ENCODE assay signal across 12 mouse cellular contexts in genomic region chr6:91546241-91546884, GRCm38 (mm10). TPM values are rescaled to one million over a fixed set of nuclear protein-coding genes. Genes with fewer than 3 reads are reported as not detected.
DNase-seq lines count a peak whose midpoint lies in the region; ATAC-seq and TF ChIP-seq lines count a peak whose summit lies in the region.
"Had no signal": no experiment of that assay in that cellular context is flagged by ENCODE, and none has a peak within 500 bp of the region (broad histone marks: within the 10 kb centered on the region; RNA-seq: fewer than 3 reads in every experiment).

No protein-coding gene starts in this region.

- H3K4me3 ChIP-seq in heart, postnatal 0 days (ENCODE audit: low read depth, low read length): no peak overlapping the region
- H3K4me3 ChIP-seq in liver, embryonic 13.5 days (replicated peaks): no peak overlapping the region
- H3K4me3 ChIP-seq in hindbrain, embryonic 10.5 days: no peak overlapping the region
- no peak overlapping the region for H3K4me3 ChIP-seq in forebrain, embryonic 13.5 days
- H3K4me3 ChIP-seq: embryonic facial prominence, embryonic 12.5 days; limb, embryonic 15.5 days had no signal

- WGBS in heart, postnatal 0 days: 6% methylated on average over 9 of the region's 9 CpGs
- 17% methylated on average over 9 of the region's 9 CpGs for WGBS in liver, embryonic 13.5 days (ENCODE audit: insufficient replicate concordance)
- 55% methylated on average over 9 of the region's 9 CpGs for WGBS in hindbrain, embryonic 10.5 days
- WGBS in forebrain, embryonic 13.5 days: 78% methylated on average over 9 of the region's 9 CpGs

- ATAC-seq in heart, postnatal 0 days (ENCODE audit: insufficient read depth, low read depth): peak; percentile 97
- peak; percentile 39; the same call in 1 of the 2 replicates for ATAC-seq in liver, embryonic 13.5 days (ENCODE audit: low read depth)
- no peak for ATAC-seq in forebrain, embryonic 13.5 days

- no peak overlapping the region for H3K9ac ChIP-seq in heart, postnatal 0 days (replicated peaks; ENCODE audit: low read depth, low read length)
- H3K9ac ChIP-seq in liver, embryonic 13.5 days: no peak overlapping the region
- no peak overlapping the region for H3K9ac ChIP-seq in forebrain, embryonic 13.5 days
- H3K9ac ChIP-seq: embryonic facial prominence, embryonic 12.5 days; hindbrain, embryonic 14.5 days; limb, embryonic 15.5 days had no signal

- TF ChIP-seq CTCF in heart, postnatal 0 days (IDR thresholded peaks at IDR 0.05; ENCODE audit: low read depth): no peak

- H3K27ac ChIP-seq in heart, postnatal 0 days (ENCODE audit: low read depth): peak overlapping the region; percentile 47
- no peak overlapping the region for H3K27ac ChIP-seq in liver, embryonic 13.5 days
- H3K27ac ChIP-seq in hindbrain, embryonic 10.5 days: no peak overlapping the region
- H3K27ac ChIP-seq in forebrain, embryonic 13.5 days: no peak overlapping the region
- H3K27ac ChIP-seq: embryonic facial prominence, embryonic 12.5 days; hindbrain, embryonic 14.5 days; limb, embryonic 15.5 days had no signal

- H3K9me3 ChIP-seq in heart, postnatal 0 days (replicated peaks; ENCODE audit: control insufficient read depth, low read length): no peaks in the 10 kb centered on the region
- H3K9me3 ChIP-seq in liver, embryonic 13.5 days (replicated peaks): no peaks in the 10 kb centered on the region
- H3K9me3 ChIP-seq in hindbrain, embryonic 10.5 days: no peaks in the 10 kb centered on the region
- no peaks in the 10 kb centered on the region for H3K9me3 ChIP-seq in forebrain, embryonic 13.5 days (replicated peaks)
- H3K9me3 ChIP-seq: embryonic facial prominence, embryonic 12.5 days; limb, embryonic 15.5 days had no signal

- peaks cover 64% of the 10 kb centered on the region for H3K27me3 ChIP-seq in heart, postnatal 0 days (ENCODE audit: control insufficient read depth, insufficient read depth, low read length)
- 0 out of 2 replicates have a peak, but pooled peaks cover 6% of the 10 kb centered on the region for H3K27me3 ChIP-seq in liver, embryonic 13.5 days
- H3K27me3 ChIP-seq in hindbrain, embryonic 10.5 days (ENCODE audit: insufficient read depth, poor library complexity, severe bottlenecking): no peaks in the 10 kb centered on the region
- H3K27me3 ChIP-seq in forebrain, embryonic 13.5 days: no peaks in the 10 kb centered on the region
- H3K27me3 ChIP-seq: embryonic facial prominence, embryonic 12.5 days; limb, embryonic 15.5 days had no signal

- DNase-seq in 3T3-L1 (ENCODE audit: low read depth, low spot score) (peak; percentile 35), adipocyte (ENCODE audit: low spot score) (peak; percentile 78)
- DNase-seq in heart, postnatal 0 days (ENCODE audit: low spot score): peak; percentile 98
- DNase-seq in liver, embryonic 13.5 days: no peak
- DNase-seq in hindbrain, embryonic 10.5 days (ENCODE audit: low spot score): no peak
- no peak for DNase-seq in layer of hippocampus, adult 11-12 months (ENCODE audit: low spot score)
- DNase-seq in cerebellum, postnatal 14 days: no peak
- DNase-seq: spleen, adult 18-20 months had no signal

- TF ChIP-seq EP300 in heart, postnatal 0 days (IDR thresholded peaks at IDR 0.05; ENCODE audit: low read depth): peak; percentile 97

- no peaks in the 10 kb centered on the region for H3K36me3 ChIP-seq in heart, postnatal 0 days (replicated peaks; ENCODE audit: control insufficient read depth, insufficient read depth, low read length)
- H3K36me3 ChIP-seq in liver, embryonic 13.5 days: no peaks in the 10 kb centered on the region
- no peaks in the 10 kb centered on the region for H3K36me3 ChIP-seq in hindbrain, embryonic 10.5 days
- H3K36me3 ChIP-seq in forebrain, embryonic 13.5 days (ENCODE audit: poor library complexity, severe bottlenecking): no peaks in the 10 kb centered on the region
- H3K36me3 ChIP-seq: embryonic facial prominence, embryonic 12.5 days; limb, embryonic 15.5 days had no signal

- peaks cover 30% of the 10 kb centered on the region for H3K4me1 ChIP-seq in heart, postnatal 0 days (ENCODE audit: control insufficient read depth, insufficient read depth)
- peaks cover 2% of the 10 kb centered on the region; the same call in 1 of the 2 replicates for H3K4me1 ChIP-seq in liver, embryonic 13.5 days (replicated peaks)
- peaks cover 38% of the 10 kb centered on the region for H3K4me1 ChIP-seq in hindbrain, embryonic 10.5 days (replicated peaks)
- no peaks in the 10 kb centered on the region for H3K4me1 ChIP-seq in forebrain, embryonic 13.5 days

- H3K4me2 ChIP-seq in heart, postnatal 0 days (ENCODE audit: low read depth, low read length): no peak overlapping the region
- H3K4me2 ChIP-seq in liver, embryonic 13.5 days: no peak overlapping the region
- H3K4me2 ChIP-seq in forebrain, embryonic 13.5 days: no peak overlapping the region
- H3K4me2 ChIP-seq: embryonic facial prominence, embryonic 12.5 days; hindbrain, embryonic 14.5 days; limb, embryonic 15.5 days had no signal

RNA-seq across cellular contexts. Expression of gene Lsm3, which starts 30.6 kb away (rescaled TPM):
- total RNA-seq in heart, postnatal 0 days (2014; rRNA removed; ENCODE audit: low replicate concordance): 32.1 and 42.8 TPM in 2 replicates
- 145 and 151 TPM in 2 replicates for polyA plus RNA-seq in heart, postnatal 0 days (2015; fragmentation: Nextera tagmentation; extraction: Ambion mirVana)
- polyA plus RNA-seq in liver, embryonic 13.5 days (2015; fragmentation: Nextera tagmentation; extraction: Ambion mirVana): 173 and 175 TPM in 2 replicates
- 340 and 380 TPM in 2 replicates for polyA plus RNA-seq in hindbrain, embryonic 10.5 days (2016; fragmentation: Nextera tagmentation; extraction: Ambion mirVana)
- 273 and 275 TPM in 2 replicates for polyA plus RNA-seq in forebrain, embryonic 13.5 days (2015; fragmentation: Nextera tagmentation; extraction: Ambion mirVana)

RNA-seq across cellular contexts. Expression of gene Xpc, which starts 30.7 kb away (rescaled TPM):
- 5.7 and 7.7 TPM in 2 replicates for total RNA-seq in heart, postnatal 0 days (2014; rRNA removed; ENCODE audit: low replicate concordance)
- polyA plus RNA-seq in heart, postnatal 0 days (2015; fragmentation: Nextera tagmentation; extraction: Ambion mirVana): 9.8 and 11.3 TPM in 2 replicates
- 4.6 and 5.5 TPM in 2 replicates for polyA plus RNA-seq in liver, embryonic 13.5 days (2015; fragmentation: Nextera tagmentation; extraction: Ambion mirVana)
- polyA plus RNA-seq in hindbrain, embryonic 10.5 days (2016; fragmentation: Nextera tagmentation; extraction: Ambion mirVana): 23.6 and 23.7 TPM in 2 replicates
- polyA plus RNA-seq in forebrain, embryonic 13.5 days (2015; fragmentation: Nextera tagmentation; extraction: Ambion mirVana): 18.6 and 20.5 TPM in 2 replicates

Comparison
In these comparisons a context has a peak if more than half of its experiments do, and no peak if none do; other contexts are left out.
1. DNase-seq: peak in 3T3-L1 (single experiment), adipocyte (single experiment) and heart, postnatal 0 days (single experiment); none in liver, embryonic 13.5 days (single experiment), hindbrain, embryonic 10.5 days (single experiment), layer of hippocampus, adult 11-12 months (single experiment) and cerebellum, postnatal 14 days (0 of 2).